Mouse (Mus musculus): ENCODE measurements at regions not wholly inside any gene's neighbourhood (a gene's known extent, or its start where the extent isn't known, plus 50 kb on each side); places are given as distances from the start of the nearest gene placed in this dataset.

GRCm38 (mm10) chr12:79968676-79969075 is 144.1 kb downstream of the Zfp36l1 start:
- no peak for DNase-seq (ENCODE audit: low spot score)

- DNase-seq (ENCODE audit: low spot score): no peak
These were observed 145.1 kb downstream of the Zfp36l1 start for GRCm38 (mm10) chr12:79967491-79968255.

- no peak for DNase-seq (ENCODE audit: low spot score)
These were observed 146.0 kb downstream of the Zfp36l1 start for GRCm38 (mm10) chr12:79966621-79967490.

DNA sequence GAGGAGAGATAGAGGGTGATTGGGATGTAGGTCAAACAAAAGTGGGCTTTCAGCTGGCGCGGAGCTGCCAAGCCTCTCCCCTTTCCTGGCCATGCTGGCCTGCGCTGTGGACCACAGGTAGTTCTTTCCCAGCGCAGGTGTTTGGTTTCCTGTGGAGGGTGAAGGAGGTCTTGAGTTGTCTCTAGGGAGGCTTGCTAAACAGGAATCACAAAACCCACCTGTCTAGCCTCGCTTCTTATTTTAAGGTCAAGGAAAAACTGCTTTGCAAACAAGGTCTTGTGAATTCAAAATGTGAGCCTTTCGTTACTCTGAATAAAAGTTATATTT is 146.6 kb downstream of the Zfp36l1 start:
- DNase-seq (ENCODE audit: low spot score): no peak

DNA sequence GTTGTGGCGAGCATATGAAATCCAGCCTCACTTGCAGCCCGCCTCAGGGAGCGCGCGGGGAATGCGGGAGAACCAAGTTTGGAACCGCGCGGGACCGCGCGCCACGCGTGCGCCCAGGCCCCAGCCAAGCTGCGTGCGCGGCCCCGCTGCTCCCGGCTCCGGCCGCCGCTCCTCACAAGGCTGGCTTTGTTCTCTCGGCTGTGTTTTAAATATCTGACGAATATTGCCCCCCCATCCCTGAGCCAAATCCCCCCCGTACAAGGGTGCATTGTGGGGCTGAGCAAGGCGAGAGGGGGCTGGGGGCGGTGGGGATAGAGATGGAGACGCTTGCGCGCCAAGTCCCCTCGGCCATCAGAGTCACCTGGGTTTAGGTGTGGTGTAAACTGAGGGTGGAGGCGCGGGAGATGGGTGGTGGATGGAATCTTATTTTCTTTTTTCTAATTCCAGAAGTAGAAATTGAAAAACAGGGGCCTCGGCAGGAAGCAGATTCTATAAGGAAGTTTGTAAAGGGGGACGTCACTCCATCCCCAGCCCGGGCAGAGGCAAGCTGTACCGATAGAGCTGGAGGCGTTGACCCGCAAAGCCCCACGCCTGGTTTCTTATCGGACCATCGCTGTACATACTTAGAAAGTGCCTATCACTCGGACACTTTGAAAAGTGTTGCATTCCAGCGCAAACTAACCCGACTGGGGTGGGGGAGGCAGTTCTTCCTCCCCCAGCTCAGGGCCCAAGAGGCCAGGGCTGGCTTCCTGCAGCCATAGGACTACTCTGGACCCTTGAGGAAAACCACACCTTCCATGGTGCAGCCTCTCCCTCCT is 147.1 kb downstream of the Zfp36l1 start:
- DNase-seq (ENCODE audit: low spot score): peak; percentile 17

DNA sequence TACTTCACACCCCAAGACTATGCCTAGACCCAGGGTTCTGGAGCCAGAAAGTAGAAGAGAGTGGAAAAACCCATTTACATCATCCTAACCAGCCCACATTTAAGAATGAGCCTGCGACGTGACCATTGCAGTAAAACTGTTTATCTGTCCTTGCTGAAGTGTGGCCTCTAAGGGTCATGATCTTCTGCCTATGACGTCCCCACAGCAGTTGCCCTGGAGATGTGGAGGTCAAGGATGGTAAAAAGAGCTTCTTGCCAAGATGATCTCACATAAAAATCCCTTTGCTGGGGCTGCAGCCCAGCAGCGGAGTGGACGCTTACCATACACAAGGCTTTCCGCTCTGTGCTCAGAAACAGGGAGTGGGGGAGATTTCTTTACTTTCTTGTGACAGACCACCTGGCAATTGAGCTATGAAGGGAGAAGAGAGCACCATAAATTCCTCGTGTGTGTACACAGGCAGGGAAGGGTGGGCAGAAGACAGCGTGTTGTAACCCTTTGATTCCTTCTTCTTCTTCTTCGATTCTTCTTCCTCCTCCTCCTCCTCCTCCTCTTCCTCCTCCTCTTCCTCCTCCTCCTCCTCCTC is 149.3 kb downstream of the Zfp36l1 start:
- no peak for DNase-seq (ENCODE audit: low spot score)

GRCm38 (mm10) chr12:79962649-79963236 is 150.1 kb downstream of the Zfp36l1 start:
- DNase-seq (ENCODE audit: low spot score): no peak

- DNase-seq (ENCODE audit: low spot score): no peak
These were observed 150.9 kb downstream of the Zfp36l1 start for GRCm38 (mm10) chr12:79961881-79962280.

DNA sequence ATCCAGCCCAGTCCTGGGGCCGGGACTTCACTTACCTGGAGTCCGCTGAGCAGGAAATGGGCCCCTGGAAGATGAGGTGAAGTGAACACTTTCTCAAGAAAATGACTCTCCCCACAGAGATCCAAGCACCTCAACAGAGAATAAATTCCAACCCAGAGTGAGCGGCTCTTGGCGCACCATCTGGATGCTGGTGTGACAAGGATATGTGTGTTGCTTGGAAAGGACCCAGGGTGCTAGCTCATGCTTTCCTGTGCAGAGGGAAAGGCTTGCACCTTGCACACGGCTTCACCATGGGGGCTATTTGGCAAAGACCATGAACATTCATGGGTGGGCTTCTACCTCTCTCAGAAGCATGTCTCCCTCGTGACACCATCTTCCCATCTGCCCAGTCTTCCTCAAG is 151.7 kb downstream of the Zfp36l1 start:
- no peak for DNase-seq (ENCODE audit: low spot score)

GRCm38 (mm10) chr12:79960446-79960845 is 152.4 kb downstream of the Zfp36l1 start:
- DNase-seq (ENCODE audit: low spot score): no peak

DNA sequence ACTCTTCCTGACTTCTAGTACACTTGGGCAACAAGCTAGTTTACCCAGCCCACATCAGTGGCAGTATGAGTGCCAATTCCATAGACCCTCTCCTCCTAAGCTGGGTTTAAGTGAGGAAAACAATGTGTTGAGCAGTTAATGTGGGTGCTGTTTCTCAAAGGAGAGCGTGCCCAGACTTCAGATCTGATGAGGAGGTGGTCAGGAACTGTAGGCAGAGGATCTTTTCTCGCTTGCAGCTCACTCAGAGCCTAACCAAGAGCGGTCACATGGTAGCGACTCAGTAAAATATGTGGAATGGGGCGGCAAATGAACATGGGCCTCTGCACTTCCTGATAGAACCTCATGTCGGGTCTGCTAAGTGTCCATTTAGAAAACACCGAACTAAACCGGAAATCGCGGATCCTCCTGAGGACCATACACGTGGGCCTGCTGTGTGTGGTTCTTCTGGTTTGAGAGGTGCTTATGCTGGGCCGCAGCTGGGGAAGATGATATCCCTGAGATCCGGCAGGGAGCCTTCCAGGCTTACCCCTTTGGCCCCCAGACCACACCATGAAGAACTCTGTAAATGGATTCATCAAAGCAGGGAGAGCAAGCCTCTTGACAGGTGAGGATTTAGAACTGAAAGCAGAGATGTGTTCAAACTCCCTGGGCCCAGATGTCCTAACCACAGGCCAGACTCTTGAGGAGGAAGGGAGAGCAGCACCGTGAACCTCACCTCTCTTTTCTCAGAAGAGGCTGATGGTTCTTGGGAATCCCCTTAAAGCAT is 153.1 kb downstream of the Zfp36l1 start:
- DNase-seq (ENCODE audit: low spot score): no peak

- DNase-seq (ENCODE audit: low spot score): no peak
These were observed 155.6 kb downstream of the Zfp36l1 start for GRCm38 (mm10) chr12:79957211-79957610.

DNA sequence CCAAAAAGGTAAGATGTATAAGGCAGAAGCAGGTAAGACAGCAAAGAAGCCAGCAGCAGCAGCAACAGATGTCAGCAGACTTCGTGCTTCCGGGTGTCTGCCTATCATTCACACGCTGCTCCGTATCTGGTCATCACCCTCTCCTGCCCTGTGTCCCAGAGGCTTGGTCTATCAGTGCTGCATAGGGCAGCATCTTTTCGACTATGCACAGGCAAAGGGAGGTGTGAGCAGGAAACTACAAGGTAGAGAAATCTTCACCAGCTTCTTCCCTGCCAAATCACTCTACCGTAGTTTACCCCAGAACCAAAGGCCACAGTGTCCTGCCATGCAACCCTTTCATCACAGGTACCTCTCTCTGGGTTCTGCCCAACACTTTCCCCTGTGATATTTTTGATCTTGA is 156.5 kb downstream of the Zfp36l1 start:
- DNase-seq (ENCODE audit: low spot score): no peak

- no peak for DNase-seq (ENCODE audit: low spot score)
These were observed 157.3 kb downstream of the Zfp36l1 start for GRCm38 (mm10) chr12:79955501-79955900.

GRCm38 (mm10) chr12:79950579-79951112 is 162.2 kb downstream of the Zfp36l1 start:
- DNase-seq (ENCODE audit: low spot score): no peak

GRCm38 (mm10) chr12:79949101-79949824 is 163.6 kb downstream of the Zfp36l1 start:
- no peak for DNase-seq (ENCODE audit: low spot score)

GRCm38 (mm10) chr12:79947574-79947973 is 165.2 kb downstream of the Zfp36l1 start:
- DNase-seq (ENCODE audit: low spot score): no peak

DNA sequence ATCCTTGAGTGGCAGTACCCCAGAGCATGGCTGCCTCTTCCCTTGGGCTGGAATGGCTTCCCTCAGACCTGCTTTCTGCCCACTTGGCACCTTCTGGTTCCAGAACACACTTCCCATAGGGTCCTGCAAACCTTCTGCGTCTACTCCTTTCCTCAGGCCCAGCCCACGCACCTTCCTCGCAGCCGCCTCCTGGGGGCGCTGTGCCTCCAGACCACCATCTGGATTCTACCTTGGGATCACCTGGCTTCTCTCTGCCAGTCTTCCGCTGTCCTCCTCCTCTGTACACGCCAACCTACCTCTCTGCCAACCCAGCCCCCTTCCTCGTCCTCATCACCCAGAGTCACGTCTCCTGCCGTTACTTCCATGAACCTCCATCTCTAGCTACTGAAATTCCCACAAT is 166.0 kb downstream of the Zfp36l1 start:
- no peak for DNase-seq (ENCODE audit: low spot score)

DNA sequence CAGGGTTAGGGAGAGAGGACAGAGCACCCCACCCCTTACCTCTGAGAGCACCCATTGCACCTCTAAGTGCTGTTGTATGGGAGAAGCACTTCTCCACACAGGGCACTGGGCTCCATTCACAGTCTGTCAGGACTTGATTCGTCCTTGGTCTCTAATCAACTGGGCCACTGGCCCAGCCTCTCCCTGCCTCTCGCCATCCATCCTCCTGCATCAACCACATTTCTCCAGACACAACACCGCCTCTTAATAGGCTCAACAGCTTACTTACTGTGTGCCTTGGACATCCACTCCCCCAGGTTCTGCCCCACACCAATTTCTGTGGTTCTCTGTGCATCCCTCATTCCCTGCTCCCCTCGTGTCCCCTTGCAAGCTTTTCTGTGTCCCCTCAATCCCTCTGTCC is 166.9 kb downstream of the Zfp36l1 start:
- DNase-seq (ENCODE audit: low spot score): no peak
